Mouse (Mus musculus) liver, embryonic 14.5 days (tissue): ENCODE measurements around the gene Mbnl1. TPM values are rescaled to one million over a fixed set of nuclear protein-coding genes. Genes with fewer than 3 reads are reported as not detected.

Source experiments
- ATAC-seq: fragments of 200-750 bp; cut with Nextera tagmentation; 2 replicates; pipeline ENCODE4 v1.8.0; 2017; ENCODE audit warnings: moderate number of reproducible peaks, mild to moderate bottlenecking, moderate library complexity; ENCODE audit not compliant: insufficient read depth
- DNase-seq, 3 experiments: peaks; one replicate each; pipeline ENCODE4 v3.0.0-alpha.2; 2012 to 2013; ENCODE audit warnings: low read depth in 3 of 3, low spot score in 3 of 3
- H3K27ac ChIP-seq: fragments of 300-500 bp; sonication (generic); 2 replicates; pipeline ENCODE4 v1.5.1; 2014; ENCODE audit warnings: moderate library complexity, mild to moderate bottlenecking, control low read depth, inconsistent platforms
- H3K27me3 ChIP-seq: fragments of 300-500 bp; sonication (generic); 2 replicates; pipeline ENCODE4 v1.6.1; 2014; ENCODE audit warnings: mild to moderate bottlenecking, low read length, moderate library complexity; ENCODE audit not compliant: control insufficient read depth, insufficient read depth
- H3K36me3 ChIP-seq: fragments of 300-500 bp; sonication (generic); replicated peaks from 2 replicates; pipeline ENCODE4 v1.6.1; 2014; ENCODE audit warnings: low read depth; ENCODE audit not compliant: control insufficient read depth, insufficient read depth
- H3K4me1 ChIP-seq, 2 experiments: fragments of 200-500 bp in 1 of 2; fragments of 300-500 bp in 1 of 2; sonication (generic) in 1 of 2; replicated peaks; 2 replicates each; pipeline ENCODE4 v1.6.1; 2012 to 2014; ENCODE audit warnings: antibody characterized with exemption in 1 of 2, inconsistent platforms in 1 of 2, low read length in 1 of 2; ENCODE audit not compliant: control insufficient read depth in 2 of 2, insufficient read depth in 2 of 2
- H3K4me2 ChIP-seq: fragments of 300-500 bp; sonication (generic); 2 replicates; pipeline ENCODE4 v1.6.1; 2014; ENCODE audit warnings: low read depth, mild to moderate bottlenecking, control low read depth, moderate library complexity
- H3K4me3 ChIP-seq, 2 experiments: fragments of 200-500 bp in 1 of 2; fragments of 300-500 bp in 1 of 2; sonication (generic) in 1 of 2; 2 replicates each; pipeline ENCODE4 v1.5.1; 2012 to 2014; ENCODE audit warnings: low read depth in 2 of 2, low read length in 2 of 2, mild to moderate bottlenecking in 2 of 2, control low read depth in 1 of 2, inconsistent platforms in 1 of 2, moderate library complexity in 1 of 2; ENCODE audit not compliant: insufficient read depth in 1 of 2
- H3K9ac ChIP-seq: fragments of 300-500 bp; sonication (generic); replicated peaks from 2 replicates; pipeline ENCODE4 v1.6.1; 2014; ENCODE audit warnings: mild to moderate bottlenecking, control low read depth, moderate library complexity
- H3K9me3 ChIP-seq: fragments of 300-500 bp; sonication (generic); 2 replicates; pipeline ENCODE4 v1.6.1; 2016; ENCODE audit warnings: low read length, mixed read lengths; ENCODE audit not compliant: control insufficient read depth
- CTCF ChIP-seq: IDR thresholded peaks from 2 replicates; pipeline ENCODE4 v1.5.1; 2016; ENCODE audit warnings: antibody characterized with exemption, low read depth, control low read depth
- EP300 ChIP-seq: IDR thresholded peaks from 2 replicates; pipeline ENCODE4 v1.6.1; 2016; ENCODE audit warnings: antibody characterized with exemption, low read depth
- WGBS: fragments of 180-500 bp; shearing (Covaris S2); extraction: QIAGEN DNeasy Blood & Tissue Kit; methylation state at CpG from one replicate; pipeline ENCODE4 v1.1.7; 2014; ENCODE audit not compliant: insufficient replicate concordance; 5-methylcytosine and 5-hydroxymethylcytosine counted together
- polyA plus RNA-seq, 2 experiments: library from polyadenylated mRNA; depleted of rRNA in 1 of 2; stranded (reverse) in 1 of 2; unstranded in 1 of 2; fragments of >200 nt; fragmentation: Nextera tagmentation in 1 of 2; extraction: Ambion mirVana in 1 of 2; gene quantifications; 2 replicates each; pipeline versions ENCODE4 v1.2.1 to v1.2.3; 2012 to 2014

The Mbnl1 gene
- polyA plus RNA-seq (2012; rRNA removed) (30.2 and 32.9 TPM in 2 replicates), polyA plus RNA-seq (2014; fragmentation: Nextera tagmentation; extraction: Ambion mirVana) (128 and 149 TPM in 2 replicates)

DNA sequence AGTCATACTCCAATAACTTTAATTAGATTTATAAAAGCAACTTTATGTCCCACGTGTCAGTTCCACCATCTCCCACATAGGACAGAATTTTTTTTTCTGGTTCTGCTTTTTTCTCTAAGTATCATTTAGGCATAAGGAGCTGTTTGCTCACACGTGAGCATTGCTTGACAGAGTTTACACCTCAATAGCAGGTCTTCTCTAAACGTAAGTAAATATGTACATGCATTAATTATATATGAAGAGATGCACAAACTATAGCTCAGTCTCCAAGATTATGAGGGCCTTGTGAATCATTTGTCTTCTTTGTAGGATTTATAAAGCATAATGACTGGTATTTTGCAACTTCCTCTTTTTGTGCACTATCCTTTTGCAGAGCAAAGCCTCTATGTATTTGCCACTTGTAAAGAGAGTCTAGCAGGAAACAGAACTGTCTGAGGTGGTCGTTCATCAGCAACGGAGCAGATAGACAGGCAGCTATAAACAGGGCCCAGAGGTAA is at the start of gene Mbnl1:
TSS of gene Mbnl1 (plus strand) at position 150 of the 497 bp plus-strand sequence.
- Histone ChIP-seq H3K27ac (peak within 1 kb of the TSS; percentile 86), H3K4me1 (peaks cover 9 to 10% of the 10 kb centered on the region in 2 experiments), H3K4me3 (peak within 1 kb of the TSS; percentile 30 to 41), H3K4me2 (peak within 1 kb of the TSS; percentile 75), H3K36me3 (no peaks in the 10 kb centered on the region), H3K9ac (peak within 1 kb of the TSS; percentile 69), H3K9me3 (no peaks in the 10 kb centered on the region), H3K27me3 (no peaks in the 10 kb centered on the region)
- TF ChIP-seq EP300 (no peak; the same call in 1 of the 2 replicates), CTCF (no peak)
- 8% methylated on average over 5 of the region's 5 CpGs for WGBS
- peak; percentile 51; the same call in 1 of the 2 replicates for ATAC-seq
- no peak for DNase-seq

- 80% methylated on average over 1 of the region's 1 CpGs for WGBS
These were observed 48.5 kb upstream of the Mbnl1 start for GRCm38 (mm10) chr3:60424148-60424547.

DNA sequence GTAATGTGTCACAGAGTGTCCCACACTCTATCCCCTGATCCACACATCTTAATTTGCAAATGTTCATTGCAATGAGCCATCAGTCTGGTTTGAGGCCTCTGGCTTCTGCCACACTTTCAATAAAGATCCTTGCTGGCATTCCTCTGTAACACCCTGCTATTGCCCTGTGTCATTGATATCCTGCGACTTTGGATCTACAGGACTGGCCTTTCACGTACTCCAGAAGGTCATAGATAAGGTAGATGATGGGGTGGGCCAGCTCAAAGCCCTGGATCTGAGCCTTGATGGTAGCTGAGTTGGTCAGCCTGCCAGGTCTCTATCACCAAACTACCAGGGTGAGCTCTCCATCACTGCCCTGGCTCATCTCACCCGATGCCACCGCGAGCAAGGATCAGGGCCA is 43.6 kb upstream of the Mbnl1 start:
- Histone ChIP-seq H3K4me3 (no peak overlapping the region), H3K4me2 (no peak overlapping the region), H3K36me3 (no peaks in the 10 kb centered on the region), H3K27me3 (no peaks in the 10 kb centered on the region), H3K9me3 (no peaks in the 10 kb centered on the region), H3K27ac (no peak overlapping the region), H3K4me1 (peaks cover 0 to 3% of the 10 kb centered on the region in 2 experiments; a peak in 3 of 4 replicates), H3K9ac (no peak overlapping the region)
- TF ChIP-seq CTCF (no peak), EP300 (no peak)
- no peak for ATAC-seq
- no peak for DNase-seq
- WGBS, result 73% methylated on average over 5 of the region's 5 CpGs

More at GRCm38 (mm10) chr3:60424148-60424547, 48.5 kb upstream of the Mbnl1 start:
- no peaks in the 10 kb centered on the region for H3K9me3 ChIP-seq
- no peaks in the 10 kb centered on the region for H3K36me3 ChIP-seq
- ATAC-seq (no peak), DNase-seq (no peak)
- TF ChIP-seq CTCF, result no peak
- no peak for TF ChIP-seq EP300
- H3K27ac ChIP-seq, result no peak overlapping the region
- H3K27me3 ChIP-seq, result no peaks in the 10 kb centered on the region
- no peak overlapping the region for H3K4me2 ChIP-seq
- H3K4me1 ChIP-seq, result peaks cover 8 to 13% of the 10 kb centered on the region in 2 experiments
- H3K9ac ChIP-seq, result no peak overlapping the region
- no peak overlapping the region for H3K4me3 ChIP-seq

- Histone ChIP-seq H3K4me3 (no peak overlapping the region), H3K36me3 (no peaks in the 10 kb centered on the region), H3K4me2 (no peak overlapping the region), H3K27ac (no peak overlapping the region), H3K9ac (no peak overlapping the region), H3K9me3 (no peaks in the 10 kb centered on the region), H3K27me3 (no peaks in the 10 kb centered on the region), H3K4me1 (0 out of 4 replicates have a peak, but pooled peaks cover 0 to 2% of the 10 kb centered on the region in 2 experiments)
- ATAC-seq (no peak), DNase-seq (no peak)
- TF ChIP-seq EP300, result no peak
- no peak for TF ChIP-seq CTCF
These were observed 35.4 kb upstream of the Mbnl1 start for GRCm38 (mm10) chr3:60437254-60437653.

- no peak for ATAC-seq
- DNase-seq, result no peak
- Histone ChIP-seq H3K9ac (no peak overlapping the region), H3K27me3 (no peaks in the 10 kb centered on the region), H3K4me3 (no peak overlapping the region), H3K4me1 (0 out of 4 replicates have a peak, but pooled peaks cover 0 to 2% of the 10 kb centered on the region in 2 experiments), H3K9me3 (no peaks in the 10 kb centered on the region), H3K36me3 (no peaks in the 10 kb centered on the region), H3K4me2 (no peak overlapping the region), H3K27ac (no peak overlapping the region)
- WGBS, result 56% methylated on average over 1 of the region's 1 CpGs
- TF ChIP-seq CTCF (no peak), EP300 (no peak)
These were observed 34.9 kb upstream of the Mbnl1 start for GRCm38 (mm10) chr3:60437678-60438232.
